Mouse (Mus musculus) kidney, adult 18-20 months (tissue): ENCODE data around the gene Gm28042.

Experiments
- DNase-seq: peaks from one replicate; pipeline ENCODE4 v3.0.0; 2021

Gene Gm28042

DNA sequence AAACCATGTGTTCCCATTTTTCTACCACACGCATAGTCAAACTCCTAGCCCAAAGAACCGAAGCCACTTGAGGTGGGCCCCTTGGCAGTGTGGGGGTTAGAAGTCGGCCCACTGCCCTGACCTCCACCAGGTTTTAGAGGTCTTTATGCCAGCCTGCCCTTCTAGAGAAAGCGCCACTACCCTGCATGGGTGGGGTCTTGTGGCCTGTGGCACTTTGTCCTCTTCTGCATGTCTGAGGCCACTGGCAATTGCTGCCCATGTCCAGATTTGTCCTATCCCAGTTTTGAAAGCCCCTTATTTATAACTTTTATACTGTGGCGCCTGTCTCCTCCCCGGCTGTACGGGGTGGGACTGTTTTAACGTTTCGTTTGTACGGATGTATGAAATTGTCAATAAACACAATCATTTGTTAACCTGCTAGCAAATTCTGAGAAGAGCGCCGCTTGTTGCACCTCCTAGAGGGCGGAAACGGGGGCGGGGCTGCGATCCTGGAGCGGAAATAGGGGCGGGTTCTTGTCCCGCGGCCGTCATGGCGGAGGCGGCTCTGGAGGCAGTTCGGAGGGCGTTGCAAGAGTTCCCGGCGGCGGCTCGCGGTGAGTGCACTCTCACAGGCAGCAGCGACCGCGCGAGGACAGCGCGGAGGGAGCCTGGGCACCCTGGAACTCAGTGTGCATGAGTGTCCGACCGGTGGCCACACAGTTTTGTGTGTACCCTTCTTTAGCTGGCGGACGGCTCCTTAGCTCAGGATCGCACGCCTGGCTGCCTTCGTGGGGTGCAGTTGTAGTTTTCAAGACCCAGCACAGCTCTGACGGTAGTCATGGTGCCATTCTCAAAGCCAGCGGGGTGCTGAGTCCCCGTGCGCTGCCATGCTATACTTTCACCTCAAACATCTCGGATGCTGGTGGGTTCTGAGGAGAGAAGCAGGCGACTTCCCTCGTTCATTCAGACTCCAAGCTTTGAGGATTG, at the start of gene Gm28042, which contains the start of gene Jmjd7:
Gene Gm28042 (plus strand): TSS at position 510 of the 966 bp plus-strand sequence.
Gene Jmjd7 (plus strand): TSS at position 500 of the 966 bp plus-strand sequence.
- DNase-seq, result peak; percentile 94

- no peak for DNase-seq
These were observed 46.8 kb upstream of the Gm28042 start for GRCm38 (mm10) chr2:119980343-119980986.

- DNase-seq, result no peak
These were observed 45.7 kb upstream of the Gm28042 start for GRCm38 (mm10) chr2:119981631-119982030.

GRCm38 (mm10) chr2:119985871-119986270, 41.4 kb upstream of the Gm28042 start:
- no peak for DNase-seq

DNA sequence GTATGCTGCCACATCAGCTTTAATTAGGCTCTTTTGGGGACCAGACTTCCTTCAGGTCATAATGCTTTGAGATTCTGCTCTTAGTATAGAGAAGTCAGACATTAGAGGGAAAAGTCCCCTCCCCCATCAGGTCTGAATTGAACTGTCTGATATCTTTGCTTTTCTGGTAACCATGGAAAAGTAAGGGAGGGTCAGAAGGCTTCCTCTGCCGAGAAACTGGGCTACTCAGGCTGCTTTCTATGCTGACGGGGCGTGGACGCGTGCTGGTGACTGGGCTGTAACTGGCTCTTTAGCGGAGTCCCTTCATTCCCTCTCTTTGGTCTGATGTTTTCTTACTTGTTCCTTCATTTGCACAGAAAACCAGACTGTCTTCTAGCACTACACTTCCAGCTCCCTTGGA, 40.9 kb upstream of the Gm28042 start:
- DNase-seq, result no peak

- no peak for DNase-seq
These were observed 39.9 kb upstream of the Gm28042 start for GRCm38 (mm10) chr2:119987441-119987840.

DNA sequence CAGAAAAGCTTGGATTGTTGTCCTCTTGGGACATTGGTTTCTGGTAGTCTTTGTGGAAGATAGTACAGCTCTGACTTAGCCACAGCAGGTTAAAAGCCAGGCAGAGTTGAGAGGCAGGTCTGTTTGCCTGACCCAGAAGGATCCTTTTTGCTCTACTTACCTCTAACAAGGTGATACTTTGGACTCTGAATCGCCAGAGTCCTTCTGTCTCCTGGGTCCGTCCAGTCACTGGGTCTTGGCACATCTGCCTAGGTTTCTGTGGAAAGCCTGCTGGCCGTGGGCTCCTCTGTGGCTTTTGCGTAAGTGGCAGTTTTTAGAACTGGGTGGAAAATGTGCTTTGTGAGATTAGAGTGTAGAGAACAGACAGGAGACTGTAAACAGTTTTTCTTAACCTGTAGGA, 38.3 kb upstream of the Gm28042 start:
- DNase-seq, result peak; percentile 38

DNA sequence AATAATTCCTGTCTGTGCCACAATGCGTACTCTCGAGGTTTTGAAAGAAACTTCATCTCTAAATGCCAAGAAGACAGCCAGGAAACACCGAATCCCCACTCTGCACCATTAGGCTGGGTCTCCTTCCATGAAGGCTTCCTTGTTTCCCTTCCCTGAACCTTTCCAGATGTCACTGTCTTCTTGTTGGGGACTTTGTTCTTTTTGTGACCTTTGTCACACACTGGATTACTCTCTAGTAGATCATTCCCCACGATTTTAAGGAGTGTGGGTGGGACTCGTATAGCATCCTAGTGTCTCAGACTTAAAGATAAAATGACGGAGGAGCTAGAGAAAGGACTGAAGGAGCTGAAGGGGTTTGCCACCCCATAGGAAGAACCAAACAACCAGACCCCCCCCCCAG, 36.4 kb upstream of the Gm28042 start:
- DNase-seq, result no peak

DNA sequence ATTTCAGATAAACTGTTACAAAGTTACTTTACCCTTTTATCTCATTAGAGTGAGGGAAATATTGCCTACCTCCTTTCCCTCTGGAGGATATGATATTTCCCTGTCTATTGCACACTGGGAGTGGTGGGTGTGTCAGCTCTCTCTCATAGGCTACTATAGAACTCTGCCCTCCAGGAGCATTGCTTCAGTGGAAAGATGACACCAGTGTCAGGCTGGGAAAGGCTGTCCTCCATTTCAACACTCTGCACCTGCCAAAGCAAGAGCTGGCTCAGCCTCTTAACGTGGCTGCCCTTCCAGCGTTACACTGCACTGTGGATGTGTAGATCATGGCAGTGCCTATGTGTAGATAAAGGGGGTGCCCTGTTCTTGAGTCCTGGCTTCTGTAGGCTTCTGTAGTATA, 34.9 kb upstream of the Gm28042 start:
- DNase-seq, result no peak

DNA sequence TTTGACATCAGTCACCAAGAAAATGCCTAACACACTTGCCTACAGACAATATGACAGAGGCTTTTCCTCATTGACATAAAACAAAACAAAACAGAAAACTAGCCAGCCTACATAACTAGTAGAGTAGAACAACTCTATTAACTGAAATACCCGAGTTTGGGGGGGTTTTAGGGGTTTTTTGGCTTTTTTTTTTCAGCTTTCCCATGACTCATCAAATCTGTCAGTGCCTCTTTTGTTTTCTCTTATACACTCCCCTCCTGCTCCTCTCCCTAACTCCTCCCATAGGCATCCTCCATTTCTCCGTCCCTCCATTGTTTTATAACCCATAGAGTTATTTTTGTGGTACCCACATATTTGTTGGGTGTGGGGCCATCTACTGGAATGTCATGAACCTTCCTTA, 33.8 kb upstream of the Gm28042 start:
- no peak for DNase-seq

DNA sequence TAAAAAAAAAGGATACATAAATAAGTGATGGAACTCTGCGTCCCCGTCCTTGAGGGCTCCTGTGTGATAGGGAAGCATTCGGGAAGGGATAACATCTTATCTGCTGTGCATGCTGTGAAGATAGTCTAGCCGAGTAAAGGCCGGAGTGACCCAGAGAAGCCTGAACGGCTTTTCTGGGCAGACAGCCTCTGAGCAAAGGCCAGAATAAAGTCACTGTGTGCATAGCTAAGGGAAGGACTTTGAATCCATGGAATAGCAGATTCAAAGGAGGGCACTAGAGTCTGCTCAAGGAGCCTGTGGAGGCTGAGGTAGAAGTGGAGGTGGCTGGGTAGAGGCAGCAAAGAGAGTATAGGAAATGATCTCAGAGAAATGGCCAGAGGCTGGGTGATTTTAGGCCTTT, 32.5 kb upstream of the Gm28042 start:
- no peak for DNase-seq

DNA sequence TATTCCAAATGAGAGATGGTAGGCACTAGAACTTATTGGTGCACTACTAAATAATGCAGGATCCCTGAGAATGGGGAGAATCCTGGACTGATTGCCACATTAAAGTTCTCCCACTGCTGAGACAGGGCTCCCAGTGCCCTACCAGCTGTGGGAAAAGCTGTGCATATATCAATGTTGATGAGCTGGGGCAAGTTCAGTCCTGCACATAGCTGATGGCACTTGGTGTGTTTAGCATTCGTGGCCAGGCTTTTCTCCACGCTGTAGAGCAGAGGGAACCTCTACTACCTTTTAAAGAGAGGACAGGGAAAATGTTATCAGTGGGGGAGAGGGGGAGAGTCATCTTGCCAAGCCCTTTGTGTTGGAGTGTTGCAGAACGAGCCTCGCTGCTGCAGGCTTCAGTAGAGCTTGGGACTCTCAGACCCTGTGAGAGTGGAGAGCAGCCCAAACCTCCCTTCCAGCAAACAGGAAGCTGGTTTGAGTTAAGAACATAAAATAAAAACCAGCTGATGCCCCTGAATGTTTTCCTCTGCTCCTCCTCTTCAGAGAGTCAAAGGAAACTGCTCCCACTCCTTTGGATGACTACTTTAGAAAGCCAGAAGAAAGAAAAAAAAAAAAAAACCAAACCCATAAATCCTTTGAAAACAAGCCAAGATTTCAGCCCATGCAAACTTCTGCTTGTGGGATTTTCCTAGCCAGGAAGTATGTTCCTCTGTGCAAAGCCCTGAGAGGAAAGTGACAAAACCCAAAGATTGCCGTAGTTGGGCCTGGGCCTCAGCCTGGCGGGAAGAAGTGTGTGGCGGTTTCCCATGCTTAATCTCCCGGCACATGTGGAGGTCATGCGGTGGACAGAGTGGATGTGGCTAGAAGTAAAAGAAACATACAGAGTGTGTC, 31.7 kb upstream of the Gm28042 start:
- peak; percentile 18 for DNase-seq

DNA sequence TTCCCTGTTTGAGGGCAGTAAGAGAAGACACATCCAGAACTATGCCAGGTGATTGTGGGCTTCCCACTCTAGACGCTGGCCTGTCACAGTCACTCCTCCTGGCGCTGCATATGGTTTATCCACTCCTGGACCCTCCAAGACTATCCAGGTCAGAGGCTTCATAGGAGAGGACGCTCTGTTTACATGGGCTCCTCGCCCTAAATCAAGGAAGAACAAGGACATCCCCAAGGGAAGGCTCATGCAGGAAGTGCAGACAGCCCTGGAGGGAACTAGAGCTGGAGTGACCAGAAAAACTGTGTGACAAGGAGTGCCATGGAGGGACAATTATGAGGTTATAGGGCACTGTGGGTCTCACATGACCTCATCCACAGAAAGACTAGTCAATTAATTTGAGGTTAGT, 29.9 kb upstream of the Gm28042 start:
- no peak for DNase-seq

GRCm38 (mm10) chr2:119999731-120000130, 27.6 kb upstream of the Gm28042 start:
- no peak for DNase-seq

DNA sequence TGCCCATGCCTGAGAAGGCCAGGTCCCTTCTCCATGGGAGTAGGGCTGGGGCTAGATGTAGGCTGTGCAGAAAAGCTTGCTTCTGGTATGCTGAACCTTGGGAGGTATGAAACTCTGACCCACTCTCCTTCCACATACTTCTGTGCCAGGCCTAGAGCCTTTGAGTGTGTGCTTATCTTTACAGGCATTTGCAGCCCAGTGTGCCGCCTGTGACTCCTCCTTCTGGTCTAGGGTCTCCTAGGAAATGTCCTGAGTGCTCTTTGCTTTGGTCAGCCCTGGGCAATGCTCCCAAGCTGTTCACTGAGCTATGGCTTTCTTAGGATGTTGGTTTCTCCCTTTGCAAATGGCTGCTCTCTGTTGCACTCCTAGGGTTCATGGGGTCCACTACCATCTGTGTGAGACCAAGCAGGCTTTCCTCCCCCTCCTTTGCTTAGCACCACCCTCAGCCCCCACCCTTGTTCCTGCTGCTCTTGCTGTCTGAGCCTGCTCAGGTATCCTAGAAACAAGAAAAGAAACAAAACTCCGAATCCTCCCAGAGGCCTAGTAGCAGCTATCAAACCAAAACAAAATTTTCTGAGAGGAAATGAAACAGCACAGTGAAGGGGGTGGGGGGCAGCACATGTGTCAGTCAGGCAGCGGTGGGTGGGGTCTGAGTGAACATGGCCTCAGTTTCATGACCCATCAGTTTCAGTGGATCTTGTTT, 26.3 kb upstream of the Gm28042 start:
- no peak for DNase-seq

DNA sequence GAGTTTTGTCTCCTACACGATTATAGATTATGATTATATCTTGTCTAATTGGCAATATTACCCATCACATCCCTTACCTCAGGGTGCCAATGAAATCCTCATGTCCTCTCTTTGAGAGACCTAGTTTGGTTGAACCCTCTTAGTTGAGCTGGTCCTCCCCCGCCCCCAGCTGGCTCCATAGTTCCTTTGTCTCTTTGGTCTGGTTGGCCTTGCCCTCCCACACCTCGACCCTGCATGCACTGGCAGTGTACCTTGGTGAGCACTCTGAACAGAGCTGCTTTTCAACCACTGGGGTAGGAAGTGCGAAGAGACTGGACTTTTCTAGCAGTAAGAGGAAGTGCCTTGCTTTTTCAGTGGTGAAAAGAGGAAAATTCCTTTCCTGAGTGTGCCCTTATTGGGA, 25.3 kb upstream of the Gm28042 start:
- DNase-seq, result no peak

- no peak for DNase-seq
These were observed 23.3 kb upstream of the Gm28042 start for GRCm38 (mm10) chr2:120003970-120004369.

GRCm38 (mm10) chr2:120006696-120007095, 20.6 kb upstream of the Gm28042 start:
- no peak for DNase-seq

GRCm38 (mm10) chr2:120007680-120008210, 19.5 kb upstream of the Gm28042 start:
- no peak for DNase-seq

DNA sequence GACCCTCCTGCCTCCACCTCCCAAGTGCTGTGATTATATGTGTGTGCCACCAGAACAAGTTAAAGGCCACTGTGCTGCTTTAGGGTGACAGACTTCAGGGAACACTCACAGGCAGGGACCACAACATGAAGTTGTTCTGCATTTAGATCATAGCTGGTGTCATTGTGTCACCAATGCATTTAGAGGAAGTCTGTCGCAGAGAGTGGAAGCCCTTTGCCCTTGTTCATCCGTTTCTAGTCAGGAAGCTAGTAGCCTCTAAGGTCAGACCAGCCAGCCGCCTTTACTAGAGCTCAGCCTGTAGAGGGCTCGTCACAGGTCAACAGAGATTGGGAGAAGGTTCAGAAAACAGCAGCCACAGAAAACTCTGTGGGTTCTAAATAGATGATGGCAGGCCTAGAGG, 18.6 kb upstream of the Gm28042 start:
- no peak for DNase-seq

GRCm38 (mm10) chr2:120011462-120012200, 15.7 kb upstream of the Gm28042 start:
- peak; percentile 66 for DNase-seq
